Mouse (Mus musculus): ENCODE measurements around the gene Nek5. TPM values are rescaled to one million over a fixed set of nuclear protein-coding genes. Genes with fewer than 3 reads are reported as not detected.

Gene Nek5
- total RNA-seq, 2 experiments from 2014 or later: 0.22 to 0.28 TPM

Other genes starting within 250 kb of the Nek5 start
- not detected for gene Defb9, start 239.6 kb downstream of the Nek5 start, total RNA-seq (2021)
- gene Defb11, start 218.6 kb downstream of the Nek5 start, total RNA-seq (2021): not detected
- not detected for gene Defb15, start 192.3 kb downstream of the Nek5 start, total RNA-seq (2021)
- not detected for gene Defb35, start 186.7 kb downstream of the Nek5 start, total RNA-seq (2021)
- gene Defb13, start 178.3 kb downstream of the Nek5 start, total RNA-seq (2021): not detected
- gene Fam90a1a, start 166.3 kb downstream of the Nek5 start, total RNA-seq (2021): not detected
- not detected for gene Ccdc70, start 155.3 kb downstream of the Nek5 start, total RNA-seq (2021)
- gene Atp7b, start 64.7 kb downstream of the Nek5 start, total RNA-seq (2021): 1 to 10 TPM; 1.9 to 2.1 TPM
- gene Alg11, start 64.3 kb downstream of the Nek5 start, total RNA-seq (2021): 10 to 100 TPM; 37.6 to 42.8 TPM
- 1 to 10 TPM; 2.3 to 3.2 TPM for gene Nek3, start 41.4 kb upstream of the Nek5 start, total RNA-seq (2021)
- gene Ckap2, start 60.8 kb upstream of the Nek5 start, total RNA-seq (2021): 1 to 10 TPM in 1 of 2 experiments, under 1 TPM in 1; 0.71 to 1.7 TPM
- 10 to 100 TPM; 26.5 to 30.9 TPM for gene Vps36, start 67.8 kb upstream of the Nek5 start, total RNA-seq (2021)
- gene Thsd1, start 102.3 kb upstream of the Nek5 start, total RNA-seq (2021): 1 to 10 TPM; 3.3 to 3.4 TPM
- gene Tpte, start 158.4 kb upstream of the Nek5 start, total RNA-seq (2021): not detected

Data from layer of hippocampus, postnatal 36 days (tissue).